Mouse (Mus musculus): ENCODE results near the gene Zfhx2.

DNA sequence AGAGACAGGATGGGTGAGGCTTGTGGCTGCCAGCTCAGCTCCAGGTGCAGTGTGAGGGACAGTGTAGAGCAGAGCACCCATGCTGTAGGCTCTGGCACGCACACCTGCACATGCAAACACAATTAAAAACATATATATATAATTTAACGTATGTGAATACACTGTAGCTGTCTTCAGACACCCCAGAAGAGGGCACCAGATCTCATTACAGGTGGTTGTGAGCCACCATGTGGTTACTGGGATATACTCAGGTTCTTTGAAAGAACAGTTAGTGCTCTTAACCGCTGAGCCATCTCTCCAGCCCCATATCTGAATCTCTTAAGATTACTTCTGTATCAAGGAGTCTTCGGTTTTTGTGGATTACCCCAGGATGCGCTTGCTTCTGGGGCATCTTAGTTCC is 66.6 kb downstream of the Zfhx2 start:
- TF ChIP-seq CTCF (IDR thresholded peaks at IDR 0.05; ENCODE audit: low read depth, low read length) (no peak), POLR2A (IDR thresholded peaks at IDR 0.05; ENCODE audit: borderline replicate concordance, low read depth, low read length) (no peak)
